In the genomic region with DNA sequence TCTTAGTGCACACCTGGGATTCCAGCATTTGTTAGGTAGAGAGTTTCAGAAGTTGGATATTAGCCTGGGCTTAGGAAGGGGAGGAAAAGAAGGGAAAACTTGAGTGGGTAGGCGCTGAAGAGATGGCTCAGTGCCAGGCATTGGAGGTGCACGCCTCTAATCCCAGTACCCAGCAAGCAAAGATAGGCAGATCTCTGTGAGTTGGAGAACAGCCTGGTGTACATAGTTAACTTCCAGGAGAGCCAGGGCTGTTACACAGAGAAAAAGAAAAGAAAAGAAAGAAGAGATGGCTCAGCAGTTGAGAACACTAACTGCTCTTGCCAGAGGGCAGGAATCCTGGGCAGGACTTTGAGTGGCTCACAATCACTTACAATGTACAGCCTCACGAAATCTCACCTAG, we compare ENCODE assay signal across 30 mouse cellular contexts. TPM values are rescaled to one million over a fixed set of nuclear protein-coding genes. Genes with fewer than 3 reads are reported as not detected.
DNase-seq lines count a peak whose midpoint lies in the region; ATAC-seq and TF ChIP-seq lines count a peak whose summit lies in the region.
"Had no signal": no experiment of that assay in that cellular context is flagged by ENCODE, and none has a peak within 500 bp of the region (broad histone marks: within the 10 kb centered on the region; RNA-seq: fewer than 3 reads in every experiment).

No protein-coding gene starts in this region.

- no peak for DNase-seq in layer of hippocampus, adult 2 months (ENCODE audit: low spot score in 2 of 2)
- no peak for DNase-seq in layer of hippocampus, adult 11-12 months (ENCODE audit: low spot score)
- DNase-seq in gastrocnemius, adult 18-20 months (ENCODE audit: low spot score): no peak
- DNase-seq: adrenal gland, adult 2 months; cerebellum, adult 11-12 months; gastrocnemius, postnatal 14 days; kidney, postnatal 36 days; layer of hippocampus, adult 9-11 months; left cerebral cortex, postnatal 4 days; lung, postnatal 4 days; retina, postnatal 1 day; right cerebral cortex, postnatal 25 days; spleen, adult 18-20 months; thymus, postnatal 25 days had no signal

- 88% methylated on average over 3 of the region's 3 CpGs for WGBS in midbrain, embryonic 12.5 days
- 78% methylated on average over 3 of the region's 3 CpGs for WGBS in midbrain, embryonic 13.5 days

- peak overlapping the region; percentile 85 for H3K27ac ChIP-seq in layer of hippocampus, adult 2 months
- 0 out of 2 replicates have a peak overlapping the region, but pooled peaks have one; percentile 10 for H3K27ac ChIP-seq in midbrain, embryonic 12.5 days (replicated peaks)
- no peak overlapping the region for H3K27ac ChIP-seq in midbrain, embryonic 13.5 days
- H3K27ac ChIP-seq: embryonic facial prominence, embryonic 13.5 days; limb, embryonic 15.5 days; liver, embryonic 14.5 days; neural tube, embryonic 12.5 days had no signal

- H3K27me3 ChIP-seq in midbrain, embryonic 12.5 days: no peaks in the 10 kb centered on the region
- no peaks in the 10 kb centered on the region for H3K27me3 ChIP-seq in midbrain, embryonic 13.5 days
- H3K27me3 ChIP-seq: embryonic facial prominence, embryonic 13.5 days; limb, embryonic 15.5 days; neural tube, embryonic 12.5 days had no signal

- H3K4me3 ChIP-seq in layer of hippocampus, adult 2 months: no peak overlapping the region
- no peak overlapping the region for H3K4me3 ChIP-seq in midbrain, embryonic 12.5 days
- no peak overlapping the region for H3K4me3 ChIP-seq in midbrain, embryonic 13.5 days (replicated peaks)
- H3K4me3 ChIP-seq: embryonic facial prominence, embryonic 13.5 days; limb, embryonic 15.5 days; neural tube, embryonic 12.5 days had no signal

- peaks cover 77% of the 10 kb centered on the region for H3K36me3 ChIP-seq in midbrain, embryonic 12.5 days
- peaks cover 69% of the 10 kb centered on the region for H3K36me3 ChIP-seq in midbrain, embryonic 13.5 days

- no peaks in the 10 kb centered on the region for H3K9me3 ChIP-seq in midbrain, embryonic 12.5 days
- H3K9me3 ChIP-seq in midbrain, embryonic 13.5 days: no peaks in the 10 kb centered on the region
- H3K9me3 ChIP-seq: embryonic facial prominence, embryonic 13.5 days; limb, embryonic 15.5 days; neural tube, embryonic 12.5 days had no signal

- no peak overlapping the region for H3K4me2 ChIP-seq in midbrain, embryonic 12.5 days (replicated peaks)
- H3K4me2 ChIP-seq in midbrain, embryonic 13.5 days (replicated peaks): no peak overlapping the region
- H3K4me2 ChIP-seq: embryonic facial prominence, embryonic 13.5 days; heart, embryonic 11.5 days; limb, embryonic 15.5 days; midbrain, embryonic 11.5 days; neural tube, embryonic 12.5 days had no signal

- no peak for TF ChIP-seq CTCF in layer of hippocampus, adult 2 months (conservative IDR thresholded peaks at IDR 0.05)

- H3K9ac ChIP-seq in midbrain, embryonic 12.5 days (replicated peaks): no peak overlapping the region
- H3K9ac ChIP-seq in midbrain, embryonic 13.5 days (replicated peaks): no peak overlapping the region
- H3K9ac ChIP-seq: embryonic facial prominence, embryonic 13.5 days; limb, embryonic 15.5 days; liver, embryonic 14.5 days; neural tube, embryonic 12.5 days had no signal

- no peaks in the 10 kb centered on the region; the same call in 1 of the 2 replicates for H3K4me1 ChIP-seq in midbrain, embryonic 12.5 days
- no peaks in the 10 kb centered on the region for H3K4me1 ChIP-seq in midbrain, embryonic 13.5 days (replicated peaks)
- H3K4me1 ChIP-seq: embryonic facial prominence, embryonic 13.5 days; limb, embryonic 15.5 days; neural tube, embryonic 12.5 days had no signal

- no peak for ATAC-seq in midbrain, embryonic 12.5 days (ENCODE audit: low FRiP score, low read depth)
- no peak for ATAC-seq in midbrain, embryonic 13.5 days
- ATAC-seq in megakaryocyte-erythroid progenitor cell, adult 5-6 weeks (replicated peaks; ENCODE audit: low FRiP score, low TSS enrichment, poor library complexity, severe bottlenecking): peak; percentile 66; the same call in 1 of the 2 replicates
- ATAC-seq in megakaryocyte, adult 5-6 weeks (ENCODE audit: poor library complexity, severe bottlenecking): no peak
- ATAC-seq: hindbrain, embryonic 16.5 days; intestine, embryonic 16.5 days had no signal

RNA-seq across cellular contexts. Expression of a gene that starts 20.4 kb away (rescaled TPM):
- total RNA-seq in layer of hippocampus, adult 2 months (2021): 1 to 10 TPM in 1 of 2 experiments, not detected in 1; 1.4 TPM
- polyA plus RNA-seq in midbrain, embryonic 12.5 days (2016; fragmentation: Nextera tagmentation; extraction: Ambion mirVana): 2.2 and 3.3 TPM in 2 replicates
- 1.8 and 2.0 TPM in 2 replicates for polyA plus RNA-seq in midbrain, embryonic 13.5 days (2015; fragmentation: Nextera tagmentation; extraction: Ambion mirVana)
- total RNA-seq in megakaryocyte-erythroid progenitor cell, adult 5-6 weeks (2014; fragmentation: Nextera tagmentation): not detected in 2 replicates
- not detected in 2 replicates for total RNA-seq in megakaryocyte-erythroid progenitor cell, adult 5-6 weeks (2017)
- total RNA-seq in megakaryocyte, adult 5-6 weeks (2015): not detected in 2 replicates
- total RNA-seq in megakaryocyte, adult 5-6 weeks (2017): not detected in 2 replicates
- total RNA-seq in gastrocnemius, adult 18-20 months (2021): not detected
- total RNA-seq: adrenal gland, adult 2 months; hematopoietic stem cell, adult 5-6 weeks had no signal

RNA-seq across cellular contexts. Expression of a gene that starts 25.0 kb away (rescaled TPM):
- total RNA-seq in layer of hippocampus, adult 2 months (2021): not detected
- polyA plus RNA-seq in midbrain, embryonic 12.5 days (2016; fragmentation: Nextera tagmentation; extraction: Ambion mirVana): 0.60 and 1.1 TPM in 2 replicates
- 0.26 and 0.55 TPM in 2 replicates for polyA plus RNA-seq in midbrain, embryonic 13.5 days (2015; fragmentation: Nextera tagmentation; extraction: Ambion mirVana)
- total RNA-seq in megakaryocyte-erythroid progenitor cell, adult 5-6 weeks (2014; fragmentation: Nextera tagmentation): not detected in 2 replicates
- total RNA-seq in megakaryocyte-erythroid progenitor cell, adult 5-6 weeks (2017): not detected in 2 replicates
- 0.11 TPM in 1 of 2 replicates, not detected in the other for total RNA-seq in megakaryocyte, adult 5-6 weeks (2015)
- 0.15 TPM in 1 of 2 replicates, not detected in the other for total RNA-seq in megakaryocyte, adult 5-6 weeks (2017)
- total RNA-seq in gastrocnemius, adult 18-20 months (2021): not detected
- total RNA-seq: adrenal gland, adult 2 months; gastrocnemius, postnatal 14 days; hematopoietic stem cell, adult 5-6 weeks; left cerebral cortex, adult 18-20 months had no signal
- polyA plus RNA-seq: adrenal gland, adult 2 months; heart, embryonic 11.5 days; heart, postnatal 0 days; intestine, embryonic 16.5 days; kidney, embryonic 14.5 days; liver, embryonic 14.5 days; midbrain, embryonic 11.5 days had no signal

RNA-seq across cellular contexts. Expression of a gene that starts 32.2 kb away (rescaled TPM):
- 10 to 100 TPM; 30.0 to 34.9 TPM for total RNA-seq in layer of hippocampus, adult 2 months (2021)
- polyA plus RNA-seq in midbrain, embryonic 12.5 days (2016; fragmentation: Nextera tagmentation; extraction: Ambion mirVana): 11.9 and 12.3 TPM in 2 replicates
- 13.4 and 14.5 TPM in 2 replicates for polyA plus RNA-seq in midbrain, embryonic 13.5 days (2015; fragmentation: Nextera tagmentation; extraction: Ambion mirVana)
- 3.1 and 6.1 TPM in 2 replicates for total RNA-seq in megakaryocyte-erythroid progenitor cell, adult 5-6 weeks (2014; fragmentation: Nextera tagmentation)
- 0.09 and 1.8 TPM in 2 replicates for total RNA-seq in megakaryocyte-erythroid progenitor cell, adult 5-6 weeks (2017)
- total RNA-seq in megakaryocyte, adult 5-6 weeks (2015): 0.78 and 1.6 TPM in 2 replicates
- total RNA-seq in megakaryocyte, adult 5-6 weeks (2017): 1.8 and 2.2 TPM in 2 replicates
- total RNA-seq in gastrocnemius, adult 18-20 months (2021): under 1 TPM; 0.30 to 0.36 TPM

RNA-seq across cellular contexts. Expression of a gene that starts 43.2 kb away (rescaled TPM):
- total RNA-seq in layer of hippocampus, adult 2 months (2021): 1 to 10 TPM; 5.4 to 5.7 TPM
- polyA plus RNA-seq in midbrain, embryonic 12.5 days (2016; fragmentation: Nextera tagmentation; extraction: Ambion mirVana): 36.0 and 41.1 TPM in 2 replicates
- 13.6 and 15.2 TPM in 2 replicates for polyA plus RNA-seq in midbrain, embryonic 13.5 days (2015; fragmentation: Nextera tagmentation; extraction: Ambion mirVana)
- 25.3 and 26.1 TPM in 2 replicates for total RNA-seq in megakaryocyte-erythroid progenitor cell, adult 5-6 weeks (2014; fragmentation: Nextera tagmentation)
- 7.0 and 7.8 TPM in 2 replicates for total RNA-seq in megakaryocyte-erythroid progenitor cell, adult 5-6 weeks (2017)
- 14.3 and 16.2 TPM in 2 replicates for total RNA-seq in megakaryocyte, adult 5-6 weeks (2015)
- 7.7 and 9.3 TPM in 2 replicates for total RNA-seq in megakaryocyte, adult 5-6 weeks (2017)
- total RNA-seq in gastrocnemius, adult 18-20 months (2021): under 1 TPM; 0.28 to 0.30 TPM

Comparison
In these comparisons a context has a peak if more than half of its experiments do, and no peak if none do; other contexts are left out.
1. RNA of a gene that starts 32.2 kb away (total RNA-seq): 30.0 to 34.9 TPM in layer of hippocampus, adult 2 months; 0.09 to 6.1 TPM in megakaryocyte-erythroid progenitor cell, adult 5-6 weeks, 0.78 to 2.2 TPM in megakaryocyte, adult 5-6 weeks and 0.30 to 0.36 TPM in gastrocnemius, adult 18-20 months; every median in the first group is over 4 times any median in the second.